Comparison of ENCODE assay signal across 10 mouse cellular contexts in the genomic region with DNA sequence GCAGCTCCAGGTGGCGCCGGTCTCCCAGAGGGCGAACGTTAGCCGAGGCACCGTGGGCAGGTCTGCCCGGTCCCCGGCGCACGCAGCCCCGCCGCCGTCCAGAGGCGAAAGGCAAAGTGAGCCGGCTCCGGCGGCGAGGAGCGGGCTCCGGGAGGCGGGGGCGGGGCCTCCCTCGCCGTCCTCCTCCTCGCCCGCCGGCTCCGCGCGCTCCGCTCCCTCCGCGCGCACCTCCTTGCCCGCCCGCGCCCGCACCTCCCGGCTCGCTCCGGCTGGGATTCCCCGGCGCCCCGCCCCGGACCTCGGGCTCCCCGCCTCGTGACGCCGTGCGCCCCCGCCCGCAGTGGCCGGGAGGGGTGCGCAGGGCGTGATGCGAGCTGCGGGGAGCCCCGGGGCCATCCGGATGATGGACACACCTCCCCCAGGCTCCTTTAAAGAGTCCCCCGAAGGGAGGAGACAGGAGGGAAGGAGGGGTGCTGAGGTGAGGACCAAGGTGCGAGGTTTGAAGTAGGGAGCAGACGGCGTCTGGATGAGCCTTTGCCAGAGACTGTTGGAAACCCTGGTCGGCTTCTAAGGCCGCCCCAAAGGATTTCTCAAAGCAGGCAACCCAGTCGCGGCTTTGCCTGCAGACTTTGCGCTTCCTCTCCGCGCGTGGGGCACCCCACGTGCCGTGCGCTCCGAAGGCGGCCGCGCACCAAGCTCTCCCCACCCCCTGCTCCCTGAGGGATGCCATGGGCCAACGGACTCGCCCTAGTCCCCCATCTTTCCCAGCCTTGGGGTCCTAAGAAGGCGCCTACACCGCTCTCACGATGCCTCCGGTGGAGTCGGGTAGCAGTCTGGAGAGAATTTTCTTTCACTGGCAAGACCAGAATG. TPM values are rescaled to one million over a fixed set of nuclear protein-coding genes. Genes with fewer than 3 reads are reported as not detected.
DNase-seq lines count a peak whose midpoint lies in the region; ATAC-seq and TF ChIP-seq lines count a peak whose summit lies in the region.
"Had no signal": no experiment of that assay in that cellular context is flagged by ENCODE, and none has a peak within 500 bp of the region (broad histone marks: within the 10 kb centered on the region; RNA-seq: fewer than 3 reads in every experiment).

A gene (minus strand): TSS at position 113 of the 870 bp plus-strand sequence.

- no peak for TF ChIP-seq POLR2A in limb, embryonic 14.5 days (IDR thresholded peaks at IDR 0.05; ENCODE audit: borderline replicate concordance, extremely low read depth, insufficient read depth, insufficient read length)
- TF ChIP-seq POLR2A in testis, adult 2 months (IDR thresholded peaks at IDR 0.05; ENCODE audit: control insufficient read depth, low read depth, low read length), result no peak

- H3K4me1 ChIP-seq in forebrain, embryonic 14.5 days (ENCODE audit: control insufficient read depth, insufficient read depth, low read length), result peaks cover 8% of the 10 kb centered on the region; the same call in 1 of the 2 replicates
- H3K4me1 ChIP-seq in limb, embryonic 14.5 days (ENCODE audit: control insufficient read depth, insufficient read depth, low read length), result peaks cover 15% of the 10 kb centered on the region; the same call in 1 of the 2 replicates
- H3K4me1 ChIP-seq in midbrain, postnatal 0 days (ENCODE audit: insufficient read depth, low read length), result no peaks in the 10 kb centered on the region; the same call in 1 of the 2 replicates
- peaks cover 20% of the 10 kb centered on the region for H3K4me1 ChIP-seq in testis, adult 2 months (ENCODE audit: control insufficient read depth, insufficient read depth, low read length)

- H3K27ac ChIP-seq in forebrain, embryonic 14.5 days (ENCODE audit: low read depth, low read length), result no peak within 1 kb of the TSS
- H3K27ac ChIP-seq in limb, embryonic 14.5 days (replicated peaks; ENCODE audit: low read depth, low read length), result no peak within 1 kb of the TSS
- no peak within 1 kb of the TSS for H3K27ac ChIP-seq in midbrain, postnatal 0 days (ENCODE audit: low read depth, low read length)
- peak within 1 kb of the TSS; percentile 52 for H3K27ac ChIP-seq in testis, adult 2 months (ENCODE audit: control insufficient read depth, insufficient read depth, low read depth, low read length)
- H3K27ac ChIP-seq: macrophage had no signal

- no peaks in the 10 kb centered on the region for H3K36me3 ChIP-seq in forebrain, embryonic 14.5 days (ENCODE audit: control insufficient read depth, insufficient read depth, low read length)
- no peaks in the 10 kb centered on the region for H3K36me3 ChIP-seq in limb, embryonic 14.5 days (ENCODE audit: control insufficient read depth, insufficient read depth, low read length)
- H3K36me3 ChIP-seq in midbrain, postnatal 0 days (ENCODE audit: insufficient read depth, low read length), result no peaks in the 10 kb centered on the region
- no peaks in the 10 kb centered on the region for H3K36me3 ChIP-seq in testis, adult 2 months (ENCODE audit: control insufficient read depth, insufficient read depth, low read length)

- TF ChIP-seq CTCF in midbrain, postnatal 0 days (IDR thresholded peaks at IDR 0.05), result no peak
- TF ChIP-seq CTCF in testis, adult 2 months (IDR thresholded peaks at IDR 0.05; ENCODE audit: control insufficient read depth, insufficient read depth, insufficient replicate concordance, low read depth, low read length), result no peak

- ATAC-seq in forebrain, embryonic 14.5 days, result peak; percentile 68
- ATAC-seq in limb, embryonic 14.5 days (ENCODE audit: low FRiP score, low read depth), result peak; percentile 47
- ATAC-seq in midbrain, postnatal 0 days (ENCODE audit: low FRiP score), result peak; percentile 48; the same call in 1 of the 2 replicates

- intact Hi-C loops in gastrocnemius, postnatal 14 days (cut with DNase I; ENCODE audit: low total_unique reads), result loop anchor here (5.0 to 10.0 kb wide), 4 partner anchors 103 to 607 kb away; a partner anchor contains a TSS

- WGBS in forebrain, embryonic 14.5 days, result under 1% methylated on average over 76 of the region's 86 CpGs
- 3% methylated on average over 66 of the region's 86 CpGs for WGBS in limb, embryonic 14.5 days
- WGBS in midbrain, postnatal 0 days, result 0% methylated on average over 57 of the region's 86 CpGs

- peak within 1 kb of the TSS; percentile 57 for H3K9ac ChIP-seq in forebrain, embryonic 14.5 days (ENCODE audit: low read length)
- peak within 1 kb of the TSS; percentile 51; the same call in 1 of the 2 replicates for H3K9ac ChIP-seq in limb, embryonic 14.5 days (ENCODE audit: low read depth, low read length, severe bottlenecking)
- H3K9ac ChIP-seq in midbrain, postnatal 0 days (replicated peaks; ENCODE audit: low read length, poor library complexity, severe bottlenecking), result peak within 1 kb of the TSS; percentile 51

- H3K4me3 ChIP-seq in forebrain, embryonic 14.5 days (ENCODE audit: low read depth, low read length), result peak within 1 kb of the TSS; percentile 54
- H3K4me3 ChIP-seq in limb, embryonic 14.5 days (replicated peaks; ENCODE audit: low read length), result peak within 1 kb of the TSS; percentile 54
- H3K4me3 ChIP-seq in midbrain, postnatal 0 days (ENCODE audit: low read depth, low read length), result peak within 1 kb of the TSS; percentile 56
- H3K4me3 ChIP-seq in testis, adult 2 months (ENCODE audit: control insufficient read depth, low read depth, low read length), result peak within 1 kb of the TSS; percentile 85

- peaks cover 51% of the 10 kb centered on the region for H3K27me3 ChIP-seq in forebrain, embryonic 14.5 days (replicated peaks; ENCODE audit: control insufficient read depth, insufficient read depth, low read length)
- H3K27me3 ChIP-seq in limb, embryonic 14.5 days (ENCODE audit: control insufficient read depth, insufficient read depth, low read length), result peaks cover 52% of the 10 kb centered on the region
- peaks cover 32% of the 10 kb centered on the region for H3K27me3 ChIP-seq in midbrain, postnatal 0 days (ENCODE audit: insufficient read depth, low read length)
- no peaks in the 10 kb centered on the region for H3K27me3 ChIP-seq in testis, adult 2 months (ENCODE audit: control insufficient read depth, insufficient read depth, low read length)

- DNase-seq in gastrocnemius, postnatal 14 days, result peak; percentile 12
- no peak for DNase-seq in gastrocnemius, adult 8-10 months (ENCODE audit: low spot score in 2 of 2)
- peak; percentile 45 for DNase-seq in adrenal gland, adult 8-10 months
- peak; percentile 46 for DNase-seq in forebrain, embryonic 14.5 days (ENCODE audit: low spot score)
- peak; percentile 79 for DNase-seq in induced T-regulatory cell, adult 2 months (ENCODE audit: low read depth)
- peak; percentile 27 for DNase-seq in limb, embryonic 14.5 days (ENCODE audit: low spot score)
- peak; percentile 40 for DNase-seq in midbrain, postnatal 0 days (ENCODE audit: low spot score)

- no peaks in the 10 kb centered on the region for H3K9me3 ChIP-seq in forebrain, embryonic 14.5 days (replicated peaks; ENCODE audit: control insufficient read depth, low read length)
- H3K9me3 ChIP-seq in limb, embryonic 14.5 days (ENCODE audit: control insufficient read depth, low read length), result no peaks in the 10 kb centered on the region
- no peaks in the 10 kb centered on the region for H3K9me3 ChIP-seq in midbrain, postnatal 0 days (ENCODE audit: low read length)

- H3K4me2 ChIP-seq in forebrain, embryonic 14.5 days (ENCODE audit: low read length), result peak within 1 kb of the TSS; percentile 87
- H3K4me2 ChIP-seq in limb, embryonic 14.5 days (replicated peaks; ENCODE audit: low read depth, low read length, severe bottlenecking), result peak within 1 kb of the TSS; percentile 96
- H3K4me2 ChIP-seq in midbrain, postnatal 0 days (ENCODE audit: low read depth, low read length, poor library complexity, severe bottlenecking), result peak within 1 kb of the TSS; percentile 81

RNA-seq across cellular contexts. Expression of the gene that starts here (rescaled TPM):
- not detected for total RNA-seq in gastrocnemius, postnatal 14 days (2021)
- under 1 TPM in 1 of 4 experiments, not detected in 3; 0.09 TPM for total RNA-seq in gastrocnemius, adult 8-10 months (2022)
- 10 to 100 TPM; 14.4 to 27.6 (median 16.3) TPM for total RNA-seq in adrenal gland, adult 8-10 months (2022)
- not detected in 2 replicates for polyA plus RNA-seq in forebrain, embryonic 14.5 days (2014; fragmentation: Nextera tagmentation; extraction: Ambion mirVana)
- 0.06 and 0.08 TPM in 2 replicates for polyA plus RNA-seq in limb, embryonic 14.5 days (2012; rRNA removed)
- not detected in 2 replicates for polyA plus RNA-seq in limb, embryonic 14.5 days (2014; fragmentation: Nextera tagmentation; extraction: Ambion mirVana)
- total RNA-seq in midbrain, postnatal 0 days (2014; rRNA removed), result 2.3 and 4.0 TPM in 2 replicates
- 0.05 and 0.09 TPM in 2 replicates for polyA plus RNA-seq in midbrain, postnatal 0 days (2015; fragmentation: Nextera tagmentation; extraction: Ambion mirVana)
- 0.72 and 0.81 TPM in 2 replicates for polyA plus RNA-seq in testis, adult 2 months (2012; rRNA removed)
- total RNA-seq: MEL had no signal
- polyA plus RNA-seq: macrophage had no signal

Comparison
In these comparisons a context has a peak if more than half of its experiments do, and no peak if none do; other contexts are left out.
1. Peak in DNase-seq in gastrocnemius, postnatal 14 days; RNA of the gene not detected or under 1 TPM.
2. Peak in DNase-seq, ATAC-seq, H3K4me3 ChIP-seq, H3K9ac ChIP-seq and H3K4me2 ChIP-seq in forebrain, embryonic 14.5 days; RNA of the gene not detected or under 1 TPM.
3. Peak in DNase-seq, ATAC-seq, H3K4me3 ChIP-seq, H3K9ac ChIP-seq and H3K4me2 ChIP-seq in limb, embryonic 14.5 days; RNA of the gene not detected or under 1 TPM.
4. DNase-seq: peak in adrenal gland, adult 8-10 months (single experiment), induced T-regulatory cell, adult 2 months (single experiment) and midbrain, postnatal 0 days (single experiment); none in gastrocnemius, adult 8-10 months (0 of 2).
5. Peak in every context shown above with its lines, with median percentiles within 50 percentile points of each other: ATAC-seq, H3K4me2 ChIP-seq, H3K4me3 ChIP-seq and H3K9ac ChIP-seq.